Mouse (Mus musculus) heart, postnatal 4 days (tissue): ENCODE measurements around the gene Slc1a7. TPM values are rescaled to one million over a fixed set of nuclear protein-coding genes. Genes with fewer than 3 reads are reported as not detected.
A peak's percentile ranks its signal among the peaks of the same experiment; 100 is the strongest.

Experiments
- DNase-seq: peaks from one replicate; pipeline ENCODE4 v3.0.0; 2021
- total RNA-seq, 2 experiments: library from RNA; stranded (reverse); gene quantifications; 2 replicates each; pipeline ENCODE4 v1.2.3; 2021

Gene Slc1a7
- total RNA-seq, 2 experiments from 2014 or later = not detected

- no peak for DNase-seq
Measured at GRCm38 (mm10) chr4:107971162-107971561, 3.0 kb downstream of the Slc1a7 start.

- DNase-seq = no peak
Measured at GRCm38 (mm10) chr4:107974527-107974926, 6.4 kb downstream of the Slc1a7 start.

GRCm38 (mm10) chr4:107975004-107975403 lies 6.9 kb downstream of the Slc1a7 start:
- no peak for DNase-seq

DNA sequence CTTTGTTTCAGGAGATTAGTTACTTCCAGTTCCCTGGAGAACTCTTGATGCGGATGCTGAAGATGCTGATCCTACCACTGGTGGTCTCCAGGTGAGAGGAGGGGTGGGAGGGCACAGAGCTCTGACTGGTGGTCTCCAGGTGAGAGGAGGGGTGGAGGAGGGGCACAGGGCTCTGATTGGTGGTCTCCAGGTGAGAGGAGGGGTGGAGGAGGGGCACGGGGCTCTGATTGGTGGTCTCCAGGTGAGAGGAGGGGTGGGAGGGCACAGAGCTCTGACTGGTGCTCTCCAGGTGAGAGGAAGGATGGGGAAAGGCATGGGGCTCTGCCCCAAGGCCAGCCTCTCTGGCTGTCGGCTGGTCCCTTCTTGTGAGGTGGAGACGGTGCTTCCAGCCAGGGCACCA lies 9.5 kb downstream of the Slc1a7 start:
- no peak for DNase-seq

GRCm38 (mm10) chr4:107979530-107979929 lies 11.4 kb downstream of the Slc1a7 start:
- no peak for DNase-seq

DNA sequence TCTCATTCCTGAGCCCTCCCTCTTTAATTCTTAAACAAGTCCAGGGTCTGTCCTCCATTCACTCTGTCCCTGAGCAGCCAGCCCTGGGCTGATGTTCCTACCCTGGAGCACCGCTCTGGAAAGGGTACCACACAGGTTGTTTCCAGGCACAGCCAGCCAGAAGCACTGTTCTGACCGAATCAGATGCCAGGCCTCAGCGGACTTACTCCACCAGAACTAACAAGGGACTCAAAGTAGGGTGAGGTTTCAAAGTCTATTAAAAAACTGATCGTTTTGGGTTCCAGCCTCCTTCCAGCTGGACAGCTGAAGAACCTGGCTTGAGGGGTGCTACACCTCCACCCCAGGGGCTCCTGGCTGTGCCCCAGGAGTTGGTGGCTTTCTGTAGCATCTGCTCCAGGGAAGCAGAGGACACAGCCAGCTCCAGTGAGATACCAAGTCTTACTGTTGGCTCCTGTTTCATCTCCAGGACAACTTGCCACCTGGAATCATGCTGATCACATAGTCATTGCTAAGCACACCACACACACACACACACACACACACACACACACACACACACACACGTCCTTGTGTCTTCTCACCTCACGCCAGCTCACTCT lies 12.0 kb downstream of the Slc1a7 start:
- no peak for DNase-seq

- no peak for DNase-seq
Measured at GRCm38 (mm10) chr4:107983717-107984116, 15.6 kb downstream of the Slc1a7 start.

DNA sequence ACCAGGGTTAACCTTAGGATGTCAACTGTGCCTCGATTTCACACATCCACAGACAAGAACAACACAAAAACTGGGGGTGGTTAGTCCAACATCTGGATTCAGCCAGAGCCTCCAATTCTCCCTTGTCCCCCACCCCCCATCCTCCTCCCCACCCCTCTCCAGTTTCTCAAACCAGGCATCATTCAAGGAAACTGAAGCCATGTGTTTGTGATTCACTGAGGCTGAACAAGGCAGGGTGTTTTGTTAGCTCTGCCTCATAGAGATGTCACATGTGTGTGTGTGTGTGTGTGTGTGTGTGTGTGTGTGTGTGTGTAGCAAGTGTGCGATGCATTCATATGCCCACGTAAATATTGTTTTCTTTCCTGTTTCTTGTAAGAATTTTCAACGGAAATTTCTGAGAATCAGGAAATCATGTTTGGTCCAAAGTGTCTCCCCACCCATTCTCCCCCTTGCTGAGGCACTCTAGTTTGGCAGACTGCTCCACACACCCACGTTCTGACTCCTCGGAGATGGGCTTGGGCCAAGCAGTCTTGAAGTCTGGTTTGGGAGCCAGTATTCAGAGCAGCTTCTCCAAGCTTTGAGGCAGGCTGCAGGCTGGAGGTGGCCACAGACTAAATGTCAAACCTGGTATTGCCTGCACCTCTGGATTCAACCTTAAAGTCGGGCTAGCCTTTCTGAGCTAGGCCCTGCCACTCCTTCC lies 16.3 kb downstream of the Slc1a7 start:
- peak; percentile 78 for DNase-seq

- no peak for DNase-seq
Measured at GRCm38 (mm10) chr4:107985812-107986211, 17.7 kb downstream of the Slc1a7 start.

DNA sequence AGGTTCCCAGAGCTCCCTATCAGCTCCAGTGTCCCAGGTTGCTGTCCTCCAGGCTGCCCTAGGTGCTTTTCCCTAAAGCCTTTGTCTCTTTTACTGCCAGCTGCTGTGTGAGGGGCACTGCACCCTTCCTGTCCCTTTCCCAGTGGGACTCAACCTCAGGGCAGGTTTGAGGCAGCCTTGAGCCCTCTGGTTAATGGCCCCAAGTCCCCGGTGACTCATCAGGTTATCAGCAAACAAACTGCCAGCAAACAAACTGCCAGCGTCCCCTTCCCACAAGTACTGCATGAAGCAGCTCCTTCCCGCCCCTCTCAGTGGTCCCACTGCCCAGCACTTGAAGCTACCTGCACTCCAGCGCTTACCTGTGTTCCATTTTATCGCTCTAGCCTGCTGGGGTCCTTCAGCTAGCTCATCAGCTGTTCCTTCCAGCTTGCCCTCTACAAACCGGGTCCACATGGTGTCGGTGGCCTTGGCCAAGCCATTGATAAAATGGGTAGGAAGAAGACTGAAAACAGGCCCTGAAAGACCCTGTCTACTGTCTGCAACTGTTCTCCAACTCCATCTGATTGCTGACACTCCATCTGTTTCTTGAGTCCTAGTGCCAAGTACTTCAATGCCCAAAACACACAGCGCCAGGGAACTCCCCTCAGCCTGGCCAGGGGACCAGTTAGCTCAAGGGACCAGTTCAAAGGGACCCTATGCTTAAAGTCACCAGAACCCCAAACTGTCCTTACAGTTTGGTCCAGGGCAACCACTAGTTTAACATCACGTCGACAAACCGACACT lies 18.4 kb downstream of the Slc1a7 start:
- no peak for DNase-seq

- peak; percentile 39 for DNase-seq
Measured at GRCm38 (mm10) chr4:107988931-107989330, 20.8 kb downstream of the Slc1a7 start.

DNA sequence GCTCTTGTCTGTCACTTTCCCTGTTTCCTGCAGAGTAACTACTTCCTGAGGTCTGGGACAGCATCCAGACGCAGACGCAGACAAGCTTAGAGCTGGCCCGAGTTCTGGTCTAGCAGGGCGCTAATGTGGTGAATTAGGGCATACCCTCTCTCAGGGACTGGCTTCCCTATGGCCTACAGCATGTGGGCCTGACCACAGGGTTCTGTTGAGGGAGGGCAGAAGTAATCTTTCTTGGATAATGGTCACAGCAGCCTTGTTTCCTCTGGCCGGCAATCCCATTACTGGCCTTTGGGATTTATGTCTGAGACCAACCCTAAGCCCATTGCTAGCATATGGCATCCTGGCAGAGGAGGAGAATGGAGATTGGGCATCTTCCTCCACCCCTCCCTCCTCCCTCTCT lies 22.7 kb downstream of the Slc1a7 start:
- DNase-seq = no peak

- DNase-seq = no peak
Measured at GRCm38 (mm10) chr4:107991879-107992278, 23.7 kb downstream of the Slc1a7 start.

DNA sequence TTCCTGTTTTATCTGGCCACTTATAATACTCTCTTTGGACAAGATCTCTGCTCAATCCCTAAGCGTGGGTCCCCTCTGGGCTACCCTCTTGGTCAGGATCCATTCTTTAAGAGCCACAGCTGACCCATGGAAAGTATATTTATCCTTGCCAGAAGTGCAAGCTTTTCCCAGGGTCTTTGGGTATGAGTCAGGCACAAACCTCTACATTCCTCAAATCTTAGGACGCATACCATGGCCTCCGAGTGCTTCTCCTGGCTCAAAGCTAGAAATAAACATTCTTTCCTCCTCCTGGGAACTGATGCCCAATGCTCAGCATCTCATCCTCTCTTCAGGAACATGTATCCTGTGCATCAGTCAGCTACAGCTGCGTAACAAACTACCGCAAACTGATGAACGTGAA lies 26.9 kb downstream of the Slc1a7 start:
- no peak for DNase-seq

DNA sequence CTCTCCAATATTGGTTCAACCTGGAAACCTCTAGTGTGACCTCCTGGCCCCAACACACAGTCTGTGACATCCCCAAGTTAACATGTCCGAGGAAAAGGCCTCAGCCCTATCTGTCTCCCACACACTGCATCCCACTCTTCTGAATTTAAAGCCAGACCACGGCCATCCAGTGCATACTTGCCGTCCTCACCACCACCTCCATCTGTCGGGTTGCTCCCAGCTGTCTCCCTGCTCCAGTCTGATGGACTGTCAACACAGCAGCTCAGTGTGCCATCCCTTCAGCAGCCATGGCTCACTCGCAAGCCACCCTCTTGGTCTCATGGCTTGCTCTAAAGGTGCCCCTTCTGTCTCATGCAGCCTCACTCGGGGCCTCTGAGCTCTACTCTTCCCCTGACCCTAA lies 27.6 kb downstream of the Slc1a7 start:
- no peak for DNase-seq

DNA sequence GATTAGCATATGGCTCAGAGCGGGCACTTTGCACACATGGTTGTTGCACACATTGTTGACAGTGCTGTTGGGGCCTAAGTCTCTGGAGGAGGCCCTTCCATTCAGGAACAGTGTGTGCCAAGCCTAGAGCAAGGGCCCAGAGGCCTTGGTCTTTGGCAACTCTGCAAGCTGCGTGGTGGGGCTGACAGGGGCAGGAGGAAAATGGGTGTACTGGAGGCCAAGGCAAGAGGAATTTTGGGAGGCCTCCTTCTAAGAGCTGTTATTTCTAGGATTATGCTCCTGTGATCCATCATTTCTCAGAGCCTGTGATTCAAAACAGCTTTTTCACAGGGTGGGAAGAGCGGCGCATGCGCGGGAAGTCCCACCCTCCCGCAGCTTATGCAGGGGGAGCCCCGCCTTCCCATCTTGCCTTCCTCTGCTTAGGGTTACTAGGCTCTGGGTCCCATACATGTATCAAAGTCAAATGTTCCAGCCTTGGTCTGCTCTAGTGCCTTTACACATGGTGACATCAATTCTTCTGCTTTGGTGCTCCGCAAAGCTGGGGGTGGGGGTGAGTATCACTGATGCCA lies 28.4 kb downstream of the Slc1a7 start:
- DNase-seq = no peak

GRCm38 (mm10) chr4:107998641-107999332 lies 30.7 kb downstream of the Slc1a7 start:
- peak; percentile 58 for DNase-seq

DNA sequence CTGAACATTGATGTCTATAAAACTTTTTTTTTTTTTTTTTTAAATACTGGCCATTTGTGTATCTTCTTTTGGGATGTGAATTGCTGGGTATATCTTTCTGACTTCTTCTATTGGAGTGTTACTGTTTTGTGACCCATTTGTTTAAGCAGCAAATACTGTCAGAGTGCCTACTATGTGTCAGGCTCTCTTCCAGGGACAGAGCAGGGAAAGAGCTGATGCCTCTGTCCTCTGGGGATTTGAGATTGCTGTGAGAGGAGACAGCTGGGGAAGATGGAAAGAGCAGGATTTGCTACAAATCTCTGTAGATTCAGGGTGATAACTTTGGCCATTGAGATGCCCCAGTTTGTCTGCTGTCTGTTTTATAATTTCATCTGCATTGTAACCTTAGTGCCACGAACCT lies 31.2 kb downstream of the Slc1a7 start:
- DNase-seq = no peak

- no peak for DNase-seq
Measured at GRCm38 (mm10) chr4:108005328-108005727, 37.2 kb downstream of the Slc1a7 start.

- no peak for DNase-seq
Measured at GRCm38 (mm10) chr4:108007532-108008103, 39.5 kb downstream of the Slc1a7 start.

DNA sequence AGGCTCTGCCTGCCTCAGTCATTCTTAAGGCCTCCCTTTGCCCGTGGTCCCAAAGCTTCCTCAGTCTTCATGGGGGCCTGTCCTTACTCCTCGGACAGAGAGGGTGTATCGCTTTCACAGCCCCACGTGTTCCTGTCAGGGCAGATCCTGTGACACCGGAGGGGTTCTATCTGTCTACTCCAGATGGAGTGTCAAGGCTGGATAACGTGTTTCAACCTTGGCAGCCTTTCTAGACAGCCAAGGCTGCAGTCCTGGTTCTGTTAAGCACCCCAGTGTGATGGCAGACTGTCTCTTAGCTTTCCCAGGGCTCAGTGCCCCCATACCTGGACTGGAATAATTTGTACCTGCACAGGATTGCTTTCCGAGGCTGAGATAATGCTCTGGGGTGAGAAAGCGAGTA lies 40.4 kb downstream of the Slc1a7 start:
- no peak for DNase-seq

- DNase-seq = no peak
Measured at GRCm38 (mm10) chr4:108014466-108014865, 46.3 kb downstream of the Slc1a7 start.
